Mouse (Mus musculus) heart, postnatal 0 days (tissue): ENCODE measurements around the gene Lrrtm3.

Source experiments
- CTCF ChIP-seq: IDR thresholded peaks from 2 replicates; pipeline ENCODE4 v1.5.1; 2016; ENCODE audit warnings: antibody characterized with exemption, control low read depth, low read depth
- EP300 ChIP-seq: IDR thresholded peaks from 2 replicates; pipeline ENCODE4 v1.6.1; 2016; ENCODE audit warnings: antibody characterized with exemption, low read depth

GRCm38 (mm10) chr10:64023340-64023739 is 66.7 kb downstream of the Lrrtm3 start:
- TF ChIP-seq EP300 (no peak), CTCF (no peak)
